Mouse (Mus musculus): ENCODE measurements around the gene Podn. TPM values are rescaled to one million over a fixed set of nuclear protein-coding genes. Genes with fewer than 3 reads are reported as not detected.

The Podn gene
- polyA plus RNA-seq, 2 experiments from 2014 or later = not detected

DNA sequence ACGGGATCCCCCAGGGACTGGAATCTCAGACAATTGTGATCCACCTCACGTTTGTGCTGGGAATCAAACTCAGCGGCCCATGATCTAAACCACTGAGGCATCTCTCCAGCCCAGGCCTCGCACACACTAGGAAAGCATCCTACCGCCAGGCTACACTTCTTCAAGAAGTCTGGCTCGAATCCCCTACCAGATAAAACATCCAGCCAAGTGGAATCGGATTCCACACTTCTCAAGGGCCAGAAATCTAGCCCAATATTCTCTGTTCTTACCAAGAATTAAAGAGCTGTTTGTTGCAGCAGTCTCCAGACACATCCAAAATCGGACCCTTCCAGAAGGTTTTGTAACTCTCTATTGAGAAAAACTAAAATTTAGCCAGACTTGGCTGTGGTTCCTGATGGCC is 59.2 kb downstream of the Podn start:
- no peak for ATAC-seq

DNA sequence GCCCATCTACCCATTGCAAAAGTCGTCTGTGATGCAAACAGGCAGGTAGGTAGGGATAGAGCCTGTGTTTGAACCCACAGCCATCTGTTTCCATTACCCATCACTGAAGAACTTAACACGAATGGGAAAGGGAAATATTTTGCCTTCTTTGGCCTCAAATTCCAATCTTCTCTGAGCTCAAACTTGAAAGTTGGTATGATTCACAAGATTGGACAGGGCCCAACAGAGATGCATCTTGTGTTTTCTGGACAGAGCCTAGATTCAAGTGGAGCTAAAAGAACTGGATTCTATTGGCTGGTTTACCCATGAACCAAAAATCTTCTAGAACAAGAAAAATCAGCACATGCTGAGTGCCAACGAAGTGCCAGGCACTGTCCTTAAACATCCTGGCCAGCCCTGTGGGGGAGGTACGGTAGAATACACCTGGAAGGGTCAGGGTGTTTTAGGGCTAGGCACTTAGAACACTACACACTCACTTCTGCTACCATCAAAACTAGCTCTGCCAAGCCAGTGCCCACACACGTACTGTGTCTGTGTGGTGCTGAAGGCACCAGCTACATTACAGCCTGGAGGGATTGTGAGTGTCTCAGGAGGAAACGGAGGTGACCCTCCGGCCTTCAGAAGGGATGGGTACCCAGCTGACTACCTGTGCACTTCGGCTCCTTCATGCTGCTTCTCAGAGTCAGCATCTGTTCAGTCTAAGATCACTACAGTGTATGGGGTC is 63.0 kb downstream of the Podn start:
- no peak for ATAC-seq

DNA sequence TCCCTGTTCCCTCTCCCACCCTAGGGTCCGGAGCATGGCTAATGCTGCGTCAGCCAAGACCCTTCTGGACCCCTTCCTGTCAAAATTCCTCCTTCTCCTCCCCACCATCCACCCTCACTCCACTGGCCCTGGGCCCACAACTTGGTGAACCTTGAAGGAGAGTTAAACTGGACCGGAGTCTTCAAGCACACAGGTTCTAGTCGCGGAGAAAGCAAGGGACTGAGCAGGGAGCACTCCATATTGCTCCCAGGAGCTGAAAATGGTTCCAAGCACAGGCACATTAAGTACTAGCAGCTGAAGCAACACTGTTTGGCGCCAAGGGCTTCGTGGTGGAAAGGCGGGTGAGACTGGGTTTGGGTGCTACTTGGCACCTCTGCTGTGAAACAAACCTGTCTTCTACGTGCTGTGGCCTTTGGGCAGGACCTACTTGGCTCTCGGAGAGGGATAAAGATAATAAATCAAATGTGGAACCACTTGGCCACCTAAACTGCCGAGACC is 63.8 kb downstream of the Podn start:
- no peak for ATAC-seq

DNA sequence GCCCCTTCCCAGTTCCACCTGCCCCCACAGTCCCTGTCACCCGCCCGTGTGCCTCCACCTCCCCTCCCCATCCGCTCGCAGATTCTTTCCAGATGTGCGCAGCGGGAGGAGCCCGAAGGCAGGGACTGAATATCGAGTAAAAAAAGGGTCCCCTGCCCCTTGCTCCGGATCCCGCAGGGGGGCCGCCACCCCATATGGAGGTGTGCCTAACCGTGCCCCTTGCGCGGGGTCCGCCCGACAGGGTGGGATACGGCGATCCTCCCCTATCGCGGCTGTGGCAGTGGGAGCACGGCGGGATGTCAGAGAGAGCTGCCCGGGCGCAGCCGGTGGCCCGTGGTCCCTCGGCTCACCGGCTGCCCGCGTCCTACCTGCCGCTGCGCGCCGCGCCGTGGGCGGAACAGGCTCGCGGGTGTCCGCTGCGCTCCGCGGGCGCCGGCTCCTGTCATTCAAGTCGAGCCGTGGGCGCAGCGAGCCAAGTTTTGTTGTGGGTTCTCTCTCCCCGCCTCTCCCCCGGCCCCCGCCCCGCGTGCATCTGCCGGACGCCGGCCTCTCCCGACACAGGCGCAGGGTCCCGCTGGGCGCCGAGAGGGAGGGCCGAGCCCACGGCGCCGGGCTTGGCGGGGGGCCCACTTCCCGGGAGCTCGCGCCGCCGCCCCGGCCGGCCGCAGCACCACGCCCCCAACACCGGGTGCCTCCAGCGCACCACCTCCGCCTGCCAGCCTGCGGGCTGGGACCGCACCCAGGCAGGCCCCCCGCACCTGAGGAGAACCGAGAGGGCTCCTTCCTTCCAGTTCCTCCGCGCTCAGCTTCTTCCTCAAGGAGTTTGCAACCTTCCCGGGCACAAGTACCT is 64.5 kb downstream of the Podn start:
- ATAC-seq = no peak

DNA sequence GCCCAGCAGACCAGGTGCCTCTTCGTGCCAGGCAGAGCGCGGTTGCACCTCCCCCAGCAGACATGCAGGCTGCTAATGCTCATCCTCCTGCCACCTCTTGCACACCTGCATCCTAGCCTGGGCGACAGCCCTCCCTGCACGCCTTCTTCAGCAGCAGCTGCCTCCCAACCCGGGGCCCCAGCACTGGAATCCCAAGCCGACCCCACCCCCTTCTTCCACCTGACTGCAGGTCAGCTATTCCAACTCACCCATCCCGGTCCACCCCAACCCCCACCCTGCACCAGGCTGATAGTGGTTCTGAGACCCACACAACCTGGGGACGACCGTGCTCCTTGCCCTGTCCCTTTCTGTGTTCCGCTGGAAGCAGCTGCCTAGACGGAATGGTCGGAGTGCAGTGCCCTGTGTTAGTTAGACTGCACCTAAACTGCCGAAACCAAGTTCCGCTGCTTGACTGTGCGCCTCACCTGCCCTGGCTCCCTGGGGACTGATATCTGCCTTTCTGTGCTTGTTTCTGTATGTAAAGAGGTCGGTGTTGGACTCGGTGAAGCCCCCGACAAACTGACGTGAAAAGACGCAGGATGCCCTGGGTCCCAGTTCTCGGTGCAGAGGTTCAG is 65.2 kb downstream of the Podn start:
- ATAC-seq = no peak

DNA sequence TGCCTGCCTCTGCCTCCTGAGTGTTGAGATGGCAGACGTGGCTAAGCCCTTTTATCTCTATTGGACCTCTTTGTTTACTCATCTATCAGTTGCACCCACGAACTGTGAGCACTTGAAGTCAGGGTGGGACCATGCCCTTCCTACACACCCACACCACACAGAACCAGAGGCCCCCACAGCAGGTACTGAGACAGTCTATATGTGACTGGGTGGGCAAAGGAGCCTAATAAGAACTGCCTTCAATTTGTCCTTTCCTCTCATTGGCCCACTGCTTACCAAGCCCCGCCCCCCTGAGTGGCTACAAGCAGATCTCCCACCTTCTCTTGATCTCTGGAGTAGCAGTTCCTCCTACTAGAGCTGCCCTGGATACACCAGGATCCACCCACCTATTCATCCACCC is 70.1 kb downstream of the Podn start:
- no peak for ATAC-seq

DNA sequence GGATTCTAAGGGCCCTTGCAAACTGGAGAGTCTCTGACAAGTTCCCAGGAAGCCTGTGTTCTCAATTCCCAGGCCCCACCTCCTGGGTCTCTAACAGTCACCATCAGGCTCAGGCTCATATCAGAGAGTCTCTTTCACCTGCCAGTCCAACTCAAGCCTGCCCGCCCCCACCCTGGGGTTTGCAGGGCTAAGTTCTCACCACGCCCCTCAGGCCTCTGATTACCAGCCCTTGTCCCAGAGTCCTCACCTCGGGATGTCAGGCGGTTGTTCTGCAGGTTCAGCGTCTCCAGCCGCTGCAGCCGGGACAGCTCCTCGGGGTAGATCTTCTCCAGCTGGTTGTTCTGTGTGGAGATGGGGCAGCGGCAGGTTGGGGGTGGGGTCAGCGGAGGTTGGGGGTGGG is 71.0 kb downstream of the Podn start:
- ATAC-seq = no peak

DNA sequence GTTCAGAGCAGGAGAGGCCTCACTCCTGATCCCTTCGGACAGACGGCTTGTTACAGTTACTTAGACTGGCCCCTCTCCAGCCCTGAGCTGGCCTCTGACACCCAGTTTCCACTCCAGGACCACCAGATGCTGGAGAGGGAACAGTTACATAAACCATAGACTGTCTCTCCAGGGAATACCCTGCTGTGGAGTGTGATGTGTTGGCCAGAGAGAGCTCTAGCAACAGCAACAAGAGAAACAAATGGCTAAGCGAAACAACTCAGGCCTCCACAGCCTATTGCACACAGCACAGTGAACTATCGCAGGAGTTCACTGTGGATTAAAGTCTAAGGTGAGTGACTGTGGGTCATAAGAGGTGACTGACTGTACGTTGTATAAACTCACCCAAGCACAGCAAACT is 71.6 kb downstream of the Podn start:
- ATAC-seq = no peak

DNA sequence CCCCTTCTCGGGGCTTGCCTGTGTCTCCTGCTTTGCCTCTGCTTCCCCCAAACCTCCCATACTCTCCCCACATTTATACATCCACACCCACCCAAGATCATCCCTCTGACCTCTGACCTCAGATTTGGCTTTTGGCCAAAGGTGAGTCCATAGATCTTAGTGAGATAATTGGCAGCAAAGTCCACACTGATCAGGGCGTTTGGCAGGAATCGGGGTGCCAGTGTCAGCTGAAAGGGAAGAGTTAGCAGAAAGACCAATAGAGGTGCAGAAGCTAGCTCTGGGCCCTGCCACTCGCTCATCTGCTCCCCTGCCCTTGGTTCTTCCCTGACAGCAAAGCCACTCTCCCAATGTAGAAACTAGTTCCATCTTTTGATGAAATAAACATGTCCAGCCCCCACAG is 73.1 kb downstream of the Podn start:
- ATAC-seq = no peak

DNA sequence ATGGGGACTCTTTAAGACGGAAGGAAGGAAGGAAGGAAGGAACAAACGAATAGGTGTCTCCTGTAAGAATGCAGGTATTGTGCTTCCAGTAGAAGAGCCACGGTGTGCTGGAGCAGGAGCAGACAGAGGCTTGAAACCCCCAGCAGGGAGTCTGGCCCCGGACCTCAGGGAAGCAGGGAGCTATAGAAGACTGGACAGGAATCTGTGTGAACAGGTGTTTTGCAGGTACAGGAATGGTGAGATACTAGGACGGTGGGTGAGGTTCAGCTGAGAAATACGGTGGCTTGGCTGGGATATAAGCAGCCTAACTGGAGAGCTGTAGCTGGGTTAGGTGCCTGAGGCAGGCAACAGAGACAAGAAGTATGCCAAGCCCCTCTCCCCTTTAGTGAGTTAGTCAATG is 76.1 kb downstream of the Podn start:
- no peak for ATAC-seq

DNA sequence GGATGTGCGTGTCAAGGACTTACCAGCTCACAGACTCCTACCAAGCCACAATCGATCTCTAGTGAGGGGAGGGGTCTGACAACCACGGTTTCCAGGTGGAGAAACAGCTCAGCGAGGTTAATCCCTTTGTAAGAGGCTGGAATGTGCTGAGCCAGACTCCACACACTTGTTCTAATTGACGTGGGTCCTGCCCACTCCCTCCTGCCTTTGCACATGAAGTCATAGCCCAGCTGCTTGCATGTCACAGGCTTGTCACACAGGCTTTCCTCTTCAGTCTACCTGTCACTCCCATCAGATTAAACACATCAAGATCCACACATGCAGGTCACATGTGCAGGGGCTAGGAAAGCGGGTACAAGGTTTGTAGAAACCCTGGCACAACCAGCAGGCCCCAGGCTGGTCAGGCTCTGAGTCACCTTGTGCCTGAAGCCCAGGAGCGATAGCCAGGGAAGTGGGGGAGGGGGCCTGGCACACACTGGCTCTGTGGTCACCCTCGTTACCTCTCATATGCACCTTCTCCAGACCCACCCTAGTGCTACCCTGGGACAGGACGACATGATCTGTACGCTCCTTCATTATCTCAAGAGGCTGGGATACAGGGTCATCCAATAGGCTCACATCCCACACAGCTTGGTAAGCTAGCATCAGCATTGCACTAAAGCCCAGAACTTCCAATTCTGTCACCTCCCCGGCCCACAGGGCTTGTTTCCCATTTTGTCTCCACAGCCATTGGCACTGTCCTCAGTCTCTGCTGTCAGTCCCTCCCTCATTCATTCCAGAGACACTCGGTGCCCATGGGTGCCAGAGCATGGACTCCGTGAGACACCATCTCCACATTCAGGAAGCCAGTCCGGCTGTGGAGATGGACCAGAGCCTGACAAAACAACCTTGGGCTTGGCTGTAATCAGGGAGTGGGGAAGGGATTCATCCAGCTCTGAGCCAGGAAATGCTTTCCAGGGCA is 77.0 kb downstream of the Podn start:
- ATAC-seq = no peak

DNA sequence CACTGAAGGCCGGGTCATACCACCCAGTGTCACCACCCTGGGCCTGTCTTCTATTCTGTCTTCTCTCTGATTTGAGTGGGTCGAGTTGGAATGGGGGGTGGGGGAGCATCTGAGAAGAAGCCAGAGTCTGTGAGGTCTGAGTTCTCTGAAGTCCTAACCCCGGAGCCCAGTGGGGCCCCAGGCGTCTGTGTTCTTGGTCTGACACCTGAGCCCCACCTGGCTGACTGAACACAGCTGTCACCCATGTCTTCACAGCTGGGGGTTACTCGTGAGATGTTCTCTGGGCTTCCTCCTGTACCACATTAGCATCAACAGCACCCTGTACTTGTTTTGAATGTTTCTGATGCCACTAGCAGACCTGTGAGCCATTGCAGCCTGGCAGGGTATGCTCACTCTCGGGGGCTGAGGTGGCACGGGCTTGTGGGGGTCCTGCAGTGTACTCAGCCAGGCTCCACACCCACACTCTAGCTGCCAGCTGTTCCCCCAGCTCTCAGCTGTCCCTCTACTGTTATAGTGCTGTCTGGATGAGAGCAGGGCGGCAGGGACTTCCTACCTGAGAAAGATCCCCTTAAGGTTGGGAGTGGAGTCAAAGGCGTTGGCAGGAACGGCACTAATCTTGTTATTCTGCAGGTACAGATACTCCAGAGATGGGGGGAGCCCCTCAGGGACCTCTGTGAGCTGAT is 77.9 kb downstream of the Podn start:
- no peak for ATAC-seq

DNA sequence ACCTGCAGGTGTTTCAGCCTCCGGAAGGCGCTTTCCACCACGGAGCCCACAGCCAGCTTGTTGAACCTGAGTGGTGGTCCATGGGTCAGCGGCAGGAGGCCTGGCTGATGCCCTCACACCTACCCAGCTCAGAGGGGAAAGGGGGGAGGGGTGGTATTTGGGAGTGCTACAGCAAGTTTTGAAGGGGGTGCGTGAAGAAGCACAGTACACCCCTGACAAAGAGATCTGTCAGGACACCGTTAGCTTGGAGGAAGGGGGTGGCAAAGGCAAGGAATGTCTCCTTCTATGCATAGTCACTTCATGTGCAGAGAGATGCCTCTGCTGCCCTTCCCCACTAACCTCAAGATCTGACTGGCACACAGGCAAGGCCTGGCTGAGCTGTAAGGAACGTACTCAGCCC is 78.4 kb downstream of the Podn start:
- no peak for ATAC-seq

DNA sequence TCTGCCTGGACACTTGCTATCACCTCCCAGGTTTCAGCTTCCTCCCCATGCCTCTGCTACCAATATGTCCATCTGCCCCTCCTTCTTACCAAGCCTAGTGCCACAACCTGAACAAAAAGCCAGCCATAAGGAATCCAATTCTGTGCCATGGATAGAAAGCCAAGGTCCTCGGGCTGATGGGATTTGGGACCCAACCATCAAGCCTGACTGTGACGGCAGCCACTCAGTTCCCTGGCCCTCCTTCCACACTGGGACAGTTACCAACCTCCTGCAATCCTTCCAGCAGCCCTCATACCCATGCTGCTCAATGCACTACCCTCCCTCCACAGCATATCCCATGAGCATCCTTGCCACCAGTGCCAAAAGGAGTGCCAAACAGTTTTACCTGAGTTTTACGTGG is 79.9 kb downstream of the Podn start:
- no peak for ATAC-seq

DNA sequence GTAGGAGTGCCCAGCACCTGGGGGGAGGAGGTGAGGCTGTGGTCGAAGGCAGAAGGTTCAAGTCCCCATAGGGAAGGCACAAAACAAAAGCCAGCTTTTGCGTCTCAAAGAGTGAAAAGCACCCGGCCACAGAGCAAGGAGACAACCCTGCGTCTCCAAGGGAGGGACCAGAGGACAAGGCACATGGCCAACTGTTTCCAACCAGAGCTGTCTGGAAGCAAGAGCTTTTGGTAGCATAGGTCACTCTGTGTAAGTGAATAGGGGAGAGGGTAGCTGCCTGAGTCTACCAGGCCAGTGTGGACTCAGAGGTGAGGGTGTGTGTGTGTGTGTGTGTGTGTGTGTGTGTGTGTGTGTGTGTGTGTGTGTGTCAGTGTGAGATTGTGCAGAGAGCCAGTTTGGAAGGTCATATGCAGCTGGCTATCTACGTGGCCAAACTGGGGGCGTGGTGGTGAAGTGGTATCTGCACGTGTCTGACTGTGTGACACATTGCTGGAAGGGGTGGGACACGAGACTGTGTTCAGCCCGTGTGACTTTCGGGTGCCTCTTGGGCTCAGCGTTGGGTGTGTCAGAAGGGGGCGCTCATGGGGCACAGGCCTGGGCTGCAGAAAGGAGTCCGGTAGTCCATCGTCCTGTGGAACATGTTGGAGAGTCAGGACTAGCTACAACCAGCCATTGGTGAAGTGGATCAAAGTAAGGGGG is 81.0 kb downstream of the Podn start:
- ATAC-seq = no peak

DNA sequence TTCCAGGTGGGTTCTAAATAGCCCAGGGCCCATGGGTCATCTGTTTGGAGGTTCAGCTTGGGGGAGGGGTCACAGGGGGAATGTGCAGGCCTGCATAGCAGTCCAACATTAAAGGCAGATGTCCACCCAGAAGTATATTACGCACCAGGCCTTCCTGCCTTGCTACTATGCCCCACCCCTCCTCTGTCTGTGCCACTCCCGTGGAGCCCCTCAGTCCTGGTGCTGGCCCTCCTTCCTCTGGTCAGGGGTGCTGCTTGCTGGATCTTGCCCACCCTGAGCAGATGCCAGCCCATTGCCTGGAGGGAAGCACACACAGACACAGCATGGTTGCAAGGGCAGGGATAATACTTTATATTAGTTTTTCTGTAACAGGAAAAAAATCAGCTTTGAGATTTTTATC is 81.8 kb downstream of the Podn start:
- no peak for ATAC-seq

DNA sequence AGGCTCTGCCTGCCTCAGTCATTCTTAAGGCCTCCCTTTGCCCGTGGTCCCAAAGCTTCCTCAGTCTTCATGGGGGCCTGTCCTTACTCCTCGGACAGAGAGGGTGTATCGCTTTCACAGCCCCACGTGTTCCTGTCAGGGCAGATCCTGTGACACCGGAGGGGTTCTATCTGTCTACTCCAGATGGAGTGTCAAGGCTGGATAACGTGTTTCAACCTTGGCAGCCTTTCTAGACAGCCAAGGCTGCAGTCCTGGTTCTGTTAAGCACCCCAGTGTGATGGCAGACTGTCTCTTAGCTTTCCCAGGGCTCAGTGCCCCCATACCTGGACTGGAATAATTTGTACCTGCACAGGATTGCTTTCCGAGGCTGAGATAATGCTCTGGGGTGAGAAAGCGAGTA is 87.7 kb downstream of the Podn start:
- ATAC-seq = no peak

DNA sequence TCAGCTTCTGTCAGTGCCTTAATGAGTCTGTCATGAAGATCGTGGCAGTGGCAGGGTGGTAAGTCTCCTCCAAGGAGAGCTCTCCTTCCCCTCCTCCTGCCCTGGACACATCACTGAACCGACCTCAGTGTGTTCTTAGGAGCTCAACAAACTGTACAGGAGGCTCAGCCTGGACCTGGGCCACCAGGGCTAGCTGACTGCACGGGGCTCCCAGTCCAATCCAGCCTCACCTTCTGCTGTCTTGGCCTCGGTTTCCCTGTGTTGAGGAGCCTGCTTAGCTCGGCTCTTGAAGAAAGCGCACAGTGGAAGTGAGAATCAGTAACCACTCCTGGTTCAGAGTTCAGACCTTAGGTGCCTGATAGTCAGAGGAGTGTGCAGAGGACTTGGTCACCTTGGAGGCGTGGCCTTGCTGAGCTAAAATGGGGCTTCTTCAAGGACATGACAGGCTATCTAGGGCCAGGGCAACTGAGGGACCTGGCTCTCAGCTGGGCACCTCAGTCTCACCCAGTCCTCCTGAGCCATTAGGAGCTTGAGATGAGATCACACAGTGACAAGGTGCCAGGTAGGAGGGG is 88.6 kb downstream of the Podn start:
- no peak for ATAC-seq

DNA sequence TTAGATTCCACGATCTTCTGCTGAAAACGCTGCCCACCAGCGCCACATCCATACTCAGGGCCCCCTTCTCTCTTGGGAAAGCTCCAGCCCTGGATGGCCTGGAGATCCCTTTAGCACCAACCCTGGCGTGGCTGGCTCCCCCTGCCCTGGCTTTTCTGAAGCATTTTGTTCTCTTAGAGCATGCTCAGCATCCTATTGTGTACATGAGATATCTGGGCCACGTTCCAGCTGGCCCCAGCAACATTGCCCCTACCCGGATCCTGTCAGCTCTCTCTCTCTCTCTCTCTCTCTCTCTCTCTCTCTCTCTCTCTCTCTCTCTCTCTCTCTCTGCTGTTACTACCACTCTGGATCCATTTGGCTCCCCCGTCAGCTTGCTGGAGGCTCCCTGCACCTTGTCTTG is 90.9 kb downstream of the Podn start:
- ATAC-seq = no peak

DNA sequence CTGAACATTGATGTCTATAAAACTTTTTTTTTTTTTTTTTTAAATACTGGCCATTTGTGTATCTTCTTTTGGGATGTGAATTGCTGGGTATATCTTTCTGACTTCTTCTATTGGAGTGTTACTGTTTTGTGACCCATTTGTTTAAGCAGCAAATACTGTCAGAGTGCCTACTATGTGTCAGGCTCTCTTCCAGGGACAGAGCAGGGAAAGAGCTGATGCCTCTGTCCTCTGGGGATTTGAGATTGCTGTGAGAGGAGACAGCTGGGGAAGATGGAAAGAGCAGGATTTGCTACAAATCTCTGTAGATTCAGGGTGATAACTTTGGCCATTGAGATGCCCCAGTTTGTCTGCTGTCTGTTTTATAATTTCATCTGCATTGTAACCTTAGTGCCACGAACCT is 96.9 kb downstream of the Podn start:
- no peak for ATAC-seq

All from CD4-positive, CD25-positive, alpha-beta regulatory T cell, adult 4 months (primary cell).